Comparison of ENCODE assay signal across 8 mouse cellular contexts in genomic region chr12:84773476-84773875, GRCm38 (mm10). TPM values are rescaled to one million over a fixed set of nuclear protein-coding genes. Genes with fewer than 3 reads are reported as not detected.
DNase-seq lines count a peak whose midpoint lies in the region; ATAC-seq and TF ChIP-seq lines count a peak whose summit lies in the region.

No protein-coding gene starts in this region.

- H3K36me3 ChIP-seq in forebrain, embryonic 15.5 days: peaks cover 5% of the 10 kb centered on the region; the same call in 1 of the 2 replicates
- peaks cover 6% of the 10 kb centered on the region; the same call in 1 of the 2 replicates for H3K36me3 ChIP-seq in liver, embryonic 15.5 days (replicated peaks)

- H3K4me3 ChIP-seq in layer of hippocampus, adult 2 months: peak overlapping the region; percentile 65
- H3K4me3 ChIP-seq in brown adipose tissue, adult 24 weeks (ENCODE audit: insufficient read depth, low read depth, low read length): peak overlapping the region; percentile 79
- H3K4me3 ChIP-seq in forebrain, embryonic 15.5 days: peak overlapping the region; percentile 63
- peak overlapping the region; percentile 75 for H3K4me3 ChIP-seq in liver, embryonic 15.5 days (replicated peaks)

- peaks cover 9% of the 10 kb centered on the region for H3K4me1 ChIP-seq in brown adipose tissue, adult 24 weeks (ENCODE audit: control insufficient read depth, insufficient read depth, insufficient read length, low read length)
- H3K4me1 ChIP-seq in forebrain, embryonic 15.5 days: peaks cover 35% of the 10 kb centered on the region
- H3K4me1 ChIP-seq in liver, embryonic 15.5 days (replicated peaks): peaks cover 50% of the 10 kb centered on the region

- no peak for DNase-seq in layer of hippocampus, adult 2 months (ENCODE audit: low spot score in 2 of 2)
- no peak for DNase-seq in layer of hippocampus, adult 18-20 months (ENCODE audit: low spot score in 2 of 2)
- no peak for DNase-seq in urinary bladder, postnatal 10 days (ENCODE audit: low spot score)
- DNase-seq in gastrocnemius, postnatal 25 days: no peak
- DNase-seq in adipocyte (ENCODE audit: low spot score): no peak

- H3K4me2 ChIP-seq in forebrain, embryonic 15.5 days (replicated peaks): peak overlapping the region; percentile 85
- peak overlapping the region; percentile 88 for H3K4me2 ChIP-seq in liver, embryonic 15.5 days

- peak overlapping the region; percentile 87 for H3K27ac ChIP-seq in layer of hippocampus, adult 2 months
- H3K27ac ChIP-seq in brown adipose tissue, adult 24 weeks (replicated peaks; ENCODE audit: low read depth, low read length): peak overlapping the region; percentile 84
- peak overlapping the region; percentile 55 for H3K27ac ChIP-seq in forebrain, embryonic 15.5 days (replicated peaks)
- peak overlapping the region; percentile 97 for H3K27ac ChIP-seq in liver, embryonic 15.5 days (replicated peaks)

- ATAC-seq in forebrain, embryonic 15.5 days (replicated peaks): no peak
- ATAC-seq in liver, embryonic 15.5 days (ENCODE audit: insufficient read depth): peak; percentile 17

- under 1% methylated on average over 20 of the region's 20 CpGs for WGBS in forebrain, embryonic 15.5 days
- under 1% methylated on average over 20 of the region's 20 CpGs for WGBS in liver, embryonic 15.5 days (ENCODE audit: insufficient replicate concordance)

- no peaks in the 10 kb centered on the region for H3K9me3 ChIP-seq in forebrain, embryonic 15.5 days
- H3K9me3 ChIP-seq in liver, embryonic 15.5 days (replicated peaks): no peaks in the 10 kb centered on the region

- no peaks in the 10 kb centered on the region for H3K27me3 ChIP-seq in forebrain, embryonic 15.5 days
- H3K27me3 ChIP-seq in liver, embryonic 15.5 days: no peaks in the 10 kb centered on the region

- peak overlapping the region; percentile 76 for H3K9ac ChIP-seq in forebrain, embryonic 15.5 days (replicated peaks)
- H3K9ac ChIP-seq in liver, embryonic 15.5 days: peak overlapping the region; percentile 77

- no peak for TF ChIP-seq CTCF in layer of hippocampus, adult 2 months (conservative IDR thresholded peaks at IDR 0.05)

RNA-seq across cellular contexts. Expression of gene Isca2, which starts 0.4 kb away (rescaled TPM):
- total RNA-seq in layer of hippocampus, adult 2 months (2021): 10 to 100 TPM; 51.6 to 64.3 TPM
- total RNA-seq in layer of hippocampus, adult 18-20 months (2021): 10 to 100 TPM; 59.3 to 60.2 TPM
- 302 and 313 TPM in 2 replicates for polyA plus RNA-seq in brown adipose tissue, adult 24 weeks (2012; ENCODE audit: insufficient read depth, insufficient read length, missing spikeins)
- 125 and 144 TPM in 2 replicates for polyA plus RNA-seq in forebrain, embryonic 15.5 days (2015; fragmentation: Nextera tagmentation; extraction: Ambion mirVana)
- polyA plus RNA-seq in liver, embryonic 15.5 days (2015; fragmentation: Nextera tagmentation; extraction: Ambion mirVana): 99.5 and 100.0 TPM in 2 replicates
- 10 to 100 TPM; 39.9 to 52.4 TPM for total RNA-seq in gastrocnemius, postnatal 25 days (2021)

RNA-seq across cellular contexts. Expression of gene Npc2, which starts 0.5 kb away (rescaled TPM):
- 10 to 100 TPM; 25.9 to 28.2 TPM for total RNA-seq in layer of hippocampus, adult 2 months (2021)
- 10 to 100 TPM; 27.2 to 28.9 TPM for total RNA-seq in layer of hippocampus, adult 18-20 months (2021)
- polyA plus RNA-seq in brown adipose tissue, adult 24 weeks (2012; ENCODE audit: insufficient read depth, insufficient read length, missing spikeins): 210 and 264 TPM in 2 replicates
- polyA plus RNA-seq in forebrain, embryonic 15.5 days (2015; fragmentation: Nextera tagmentation; extraction: Ambion mirVana): 80.7 and 87.5 TPM in 2 replicates
- polyA plus RNA-seq in liver, embryonic 15.5 days (2015; fragmentation: Nextera tagmentation; extraction: Ambion mirVana): 26.0 TPM in 2 replicates
- total RNA-seq in gastrocnemius, postnatal 25 days (2021): 10 to 100 TPM; 13.8 to 20.0 TPM
